Mouse (Mus musculus) bone marrow macrophage, adult 2 months (primary cell): ENCODE data around the gene Aff3.

Experiments
- CTCF ChIP-seq: IDR thresholded peaks from 2 replicates; pipeline ENCODE4 v1.5.1; 2012; ENCODE audit warnings: low read depth, mild to moderate bottlenecking, low read length, moderate library complexity
- POLR2A ChIP-seq: IDR thresholded peaks from 2 replicates; pipeline ENCODE4 v1.6.1; 2012; ENCODE audit warnings: mild to moderate bottlenecking, low read depth, low read length, borderline replicate concordance

DNA sequence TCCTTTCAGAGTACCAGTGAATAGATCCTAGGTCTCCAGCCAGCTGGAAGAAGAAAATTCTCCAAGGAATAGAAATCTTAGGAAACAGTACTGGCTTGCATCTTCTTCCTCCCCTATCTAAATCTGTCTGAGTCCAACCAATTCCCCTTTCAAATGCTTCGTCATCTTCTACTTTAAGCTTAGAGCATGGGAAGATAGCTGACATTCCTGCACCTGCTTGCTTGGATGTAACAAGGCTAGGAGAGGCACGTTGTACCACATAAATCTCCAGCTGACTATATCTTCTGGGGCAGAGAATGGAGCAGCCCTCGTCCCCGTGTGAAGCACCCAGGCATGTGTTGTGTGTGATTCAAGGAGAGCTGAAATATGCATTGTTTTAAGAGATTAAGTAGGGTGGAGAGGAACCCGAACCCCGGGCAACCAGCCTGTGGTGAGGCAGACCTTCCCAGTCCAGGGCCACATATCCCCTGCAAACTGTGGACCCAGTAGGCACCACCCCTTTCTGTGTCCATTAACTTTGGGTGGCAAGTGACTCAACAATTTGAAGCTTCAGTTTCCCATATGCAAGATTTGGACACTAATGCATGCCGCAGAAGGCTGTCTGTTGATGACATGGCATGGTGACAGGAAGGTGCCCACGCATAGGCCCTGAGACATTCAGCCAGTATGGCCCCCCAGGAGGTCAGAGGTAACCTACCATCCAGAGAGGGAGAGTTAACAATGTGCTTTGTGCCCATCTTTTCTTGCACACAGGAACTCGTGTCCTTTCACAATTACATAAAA lies 424.1 kb downstream of the Aff3 start:
- TF ChIP-seq CTCF = no peak
- TF ChIP-seq POLR2A = no peak
